Mouse (Mus musculus) lung, embryonic 16.5 days (tissue): ENCODE results near the gene Bin2. TPM values are rescaled to one million over a fixed set of nuclear protein-coding genes. Genes with fewer than 3 reads are reported as not detected.
"Not testable (repeated sequence)": the region's sequence is repeated elsewhere in the genome, so short reads cannot be mapped to it uniquely, and the experiment has no call there.

Source experiments
- ATAC-seq: fragments of 200-750 bp; cut with Nextera tagmentation; 2 replicates; pipeline ENCODE4 v1.8.0; 2017; ENCODE audit warnings: low read depth, mild to moderate bottlenecking, moderate library complexity
- H3K27ac ChIP-seq: fragments of 300-500 bp; sonication (generic); 2 replicates; pipeline ENCODE4 v1.5.1; 2014; ENCODE audit warnings: mild to moderate bottlenecking, control low read depth, low read length
- H3K27me3 ChIP-seq: fragments of 300-500 bp; sonication (generic); 2 replicates; pipeline ENCODE4 v1.6.1; 2014; ENCODE audit warnings: low read depth, low read length, mixed read lengths; ENCODE audit not compliant: control insufficient read depth, insufficient read depth
- H3K36me3 ChIP-seq: fragments of 300-500 bp; sonication (generic); 2 replicates; pipeline ENCODE4 v1.6.1; 2014; ENCODE audit warnings: low read length; ENCODE audit not compliant: control insufficient read depth, insufficient read depth
- H3K4me1 ChIP-seq: fragments of 300-500 bp; sonication (generic); replicated peaks from 2 replicates; pipeline ENCODE4 v1.6.1; 2014; ENCODE audit warnings: low read length, mixed read lengths; ENCODE audit not compliant: control insufficient read depth, insufficient read depth
- H3K4me2 ChIP-seq: fragments of 300-500 bp; sonication (generic); 2 replicates; pipeline ENCODE4 v1.6.1; 2014; ENCODE audit warnings: low read depth, low read length, control low read depth
- H3K4me3 ChIP-seq: fragments of 300-500 bp; sonication (generic); 2 replicates; pipeline ENCODE4 v1.5.1; 2014; ENCODE audit warnings: mild to moderate bottlenecking, low read length, control low read depth
- H3K9ac ChIP-seq: fragments of 300-500 bp; sonication (generic); 2 replicates; pipeline ENCODE4 v1.6.1; 2014; ENCODE audit warnings: low read length, control low read depth
- H3K9me3 ChIP-seq: fragments of 300-500 bp; sonication (generic); 2 replicates; pipeline ENCODE4 v1.6.1; 2016; ENCODE audit warnings: low read length; ENCODE audit not compliant: control insufficient read depth
- WGBS: fragments of 180-500 bp; shearing (Covaris S2); extraction: QIAGEN DNeasy Blood & Tissue Kit; methylation state at CpG from one replicate; pipeline ENCODE4 v1.1.7; 2014; 5-methylcytosine and 5-hydroxymethylcytosine counted together
- polyA plus RNA-seq: library from polyadenylated mRNA; unstranded; fragments of >200 nt; fragmentation: Nextera tagmentation; extraction: Ambion mirVana; gene quantifications from 2 replicates; pipeline ENCODE4 v1.2.1, GENCODE M21; 2015

The Bin2 gene
- polyA plus RNA-seq, 1 experiment from 2014 or later = 4.6 TPM

DNA sequence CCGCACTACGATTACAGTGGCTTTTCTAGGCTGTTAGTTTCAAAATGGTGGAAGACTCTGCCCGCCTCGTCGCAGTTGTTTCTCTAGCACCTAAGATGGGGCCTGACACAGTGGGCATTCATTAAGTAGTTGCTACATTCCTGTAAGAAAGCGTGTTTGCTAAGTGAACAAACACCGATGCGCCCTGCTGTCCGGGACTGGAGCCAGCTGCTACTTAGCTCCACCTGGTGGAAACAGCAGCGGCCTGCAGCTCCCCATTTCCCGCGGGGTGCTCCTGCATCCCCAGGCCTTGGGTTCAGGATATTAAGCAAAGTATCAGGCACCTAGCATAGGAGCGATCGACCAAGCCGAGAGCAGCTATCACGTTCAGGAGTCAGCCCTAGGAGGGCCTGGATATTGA is 55.8 kb downstream of the Bin2 start:
- Histone ChIP-seq H3K27me3 (no peaks in the 10 kb centered on the region), H3K4me3 (peak overlapping the region; percentile 29), H3K4me1 (peaks cover 13% of the 10 kb centered on the region), H3K27ac (no peak overlapping the region), H3K9me3 (no peaks in the 10 kb centered on the region), H3K36me3 (peaks cover 4% of the 10 kb centered on the region), H3K4me2 (peak overlapping the region; percentile 46), H3K9ac (no peak overlapping the region; the same call in 1 of the 2 replicates)
- ATAC-seq = no peak
- 7% methylated on average over 16 of the region's 16 CpGs for WGBS

DNA sequence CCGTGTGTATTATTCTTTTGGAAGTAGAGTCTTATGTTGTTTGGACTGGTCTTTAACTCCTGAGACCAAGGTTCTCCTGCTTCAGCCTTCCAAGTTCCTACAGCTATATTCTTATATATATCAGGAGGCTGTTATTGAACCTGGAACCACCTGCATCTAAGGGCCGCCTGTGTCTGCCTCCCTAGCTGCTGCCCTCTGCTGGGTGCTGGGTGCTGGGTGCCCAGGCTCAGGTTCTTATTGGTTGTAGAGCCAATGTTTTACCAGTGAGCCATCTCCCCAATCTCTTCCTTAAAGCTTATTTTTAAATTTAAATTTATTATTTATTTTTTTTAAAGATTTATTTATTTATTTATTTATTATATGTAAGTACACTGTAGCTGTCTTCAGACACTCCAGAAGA is 56.9 kb downstream of the Bin2 start:
- Histone ChIP-seq H3K27me3 (no peaks in the 10 kb centered on the region), H3K36me3 (no peaks in the 10 kb centered on the region), H3K9me3 (no peaks in the 10 kb centered on the region), H3K4me1 (peaks cover 13% of the 10 kb centered on the region), H3K4me2 (no peak overlapping the region), H3K27ac (no peak overlapping the region), H3K9ac (no peak overlapping the region), H3K4me3 (no peak overlapping the region)
- 47% methylated on average over 2 of the region's 2 CpGs for WGBS
- no peak for ATAC-seq

DNA sequence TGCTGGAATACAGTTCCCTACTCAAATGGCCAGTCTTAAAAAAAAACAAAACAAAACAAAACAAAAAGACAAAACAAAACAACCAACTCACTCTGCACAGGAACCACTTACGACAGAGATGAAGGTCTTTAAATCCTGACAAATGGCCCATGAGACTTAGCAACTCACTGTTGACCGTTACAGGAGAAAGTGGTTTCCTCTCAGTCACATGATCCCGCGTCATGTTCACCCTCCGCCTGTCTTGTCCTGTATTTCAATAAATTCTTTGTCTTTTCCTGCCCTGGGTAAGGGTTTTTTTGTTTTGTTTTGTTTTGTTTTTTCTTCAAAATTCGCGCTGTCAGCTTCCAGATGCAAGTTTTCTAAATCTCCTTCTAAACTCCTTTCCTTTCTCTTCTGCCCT is 57.4 kb downstream of the Bin2 start:
- H3K27me3 ChIP-seq = no peaks in the 10 kb centered on the region
- no peak overlapping the region for H3K9ac ChIP-seq
- ATAC-seq = no peak
- no peaks in the 10 kb centered on the region for H3K9me3 ChIP-seq
- 75% methylated on average over 7 of the region's 7 CpGs for WGBS
- no peak overlapping the region for H3K27ac ChIP-seq
- H3K4me1 ChIP-seq = peaks cover 13% of the 10 kb centered on the region
- no peaks in the 10 kb centered on the region for H3K36me3 ChIP-seq
- no peak overlapping the region for H3K4me3 ChIP-seq
- H3K4me2 ChIP-seq = no peak overlapping the region

DNA sequence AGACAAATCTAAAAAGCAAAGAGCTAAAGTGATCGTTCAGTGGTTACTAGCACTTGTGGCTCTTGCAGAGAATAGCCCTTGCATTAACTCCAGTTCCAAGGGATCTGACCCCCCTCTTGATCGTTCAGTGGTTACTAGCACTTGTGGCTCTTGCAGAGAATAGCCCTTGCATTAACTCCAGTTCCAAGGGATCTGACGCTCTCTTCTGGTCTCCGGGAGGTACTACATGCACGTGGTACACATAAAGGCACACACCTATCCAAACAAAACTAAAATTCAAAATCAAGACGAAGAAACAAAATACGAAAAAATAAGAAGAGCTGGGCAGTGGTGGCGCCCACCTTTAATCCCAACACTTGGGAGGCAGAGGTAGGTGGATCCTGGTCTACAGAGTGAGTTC is 62.7 kb downstream of the Bin2 start:
- not testable (repeated sequence) for H3K9me3 ChIP-seq, H3K4me2 ChIP-seq, ATAC-seq, H3K36me3 ChIP-seq, H3K27me3 ChIP-seq, H3K9ac ChIP-seq, H3K27ac ChIP-seq, H3K4me3 ChIP-seq, H3K4me1 ChIP-seq
- WGBS = 88% methylated on average over 8 of the region's 8 CpGs

DNA sequence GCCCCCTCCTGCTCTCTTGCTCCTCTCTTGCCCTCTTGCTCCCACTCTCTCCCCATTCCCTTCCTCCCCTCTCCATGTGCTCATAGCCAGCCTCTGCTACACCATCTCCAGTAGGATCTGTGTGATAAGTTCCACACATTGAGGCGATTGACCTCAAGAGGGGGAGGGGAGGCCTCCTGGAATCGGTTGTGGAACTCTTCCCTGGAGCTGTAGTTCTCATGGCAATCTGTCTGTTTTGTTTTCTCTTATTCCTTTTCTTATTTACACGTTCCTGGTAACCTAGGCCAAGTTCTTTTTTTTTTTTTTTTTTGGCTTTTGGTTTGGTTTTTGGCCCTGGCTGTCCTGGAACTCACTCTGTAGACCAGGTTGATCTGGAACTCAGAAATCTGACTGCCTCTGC is 67.7 kb downstream of the Bin2 start:
- Histone ChIP-seq H3K4me1 (peaks cover 10% of the 10 kb centered on the region), H3K36me3 (no peaks in the 10 kb centered on the region), H3K27ac (no peak overlapping the region), H3K4me3 (no peak overlapping the region), H3K9me3 (no peaks in the 10 kb centered on the region), H3K9ac (no peak overlapping the region), H3K27me3 (peaks cover 20% of the 10 kb centered on the region), H3K4me2 (no peak overlapping the region)
- 44% methylated on average over 3 of the region's 3 CpGs for WGBS
- no peak for ATAC-seq

DNA sequence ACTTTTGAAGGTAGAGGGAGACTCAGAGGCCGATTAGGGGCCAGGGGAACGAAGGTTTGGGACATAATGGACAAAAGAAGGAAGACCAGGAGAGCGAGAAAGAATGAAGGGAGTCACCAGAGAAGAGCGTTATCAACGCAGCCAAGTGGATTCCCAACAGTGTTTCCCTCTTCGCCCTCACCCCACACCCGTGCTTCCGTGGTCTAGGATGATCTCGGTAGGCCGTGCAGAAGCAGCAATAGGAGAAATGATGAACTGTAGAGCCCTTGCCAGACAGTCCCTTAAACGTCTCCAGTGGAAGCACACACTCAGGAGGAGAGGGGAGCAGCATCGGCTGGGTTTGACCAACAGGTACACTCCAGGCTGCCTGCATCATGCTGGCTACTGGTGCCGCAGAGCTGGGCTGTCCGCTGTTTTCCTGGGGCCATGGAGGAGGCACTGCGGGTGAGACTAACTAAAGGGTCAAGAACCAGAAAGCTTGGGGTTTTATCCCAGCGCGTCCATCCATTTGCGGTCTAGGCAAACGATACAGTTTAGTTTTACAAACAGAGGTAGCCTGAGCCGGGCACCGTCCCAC is 68.6 kb downstream of the Bin2 start:
- Histone ChIP-seq H3K36me3 (no peaks in the 10 kb centered on the region), H3K27me3 (peaks cover 19% of the 10 kb centered on the region), H3K9ac (no peak overlapping the region; the same call in 1 of the 2 replicates), H3K4me2 (peak overlapping the region; percentile 98), H3K4me3 (peak overlapping the region; percentile 78; the same call in 1 of the 2 replicates), H3K27ac (no peak overlapping the region), H3K4me1 (peaks cover 10% of the 10 kb centered on the region), H3K9me3 (no peaks in the 10 kb centered on the region)
- no peak for ATAC-seq
- WGBS = 17% methylated on average over 21 of the region's 21 CpGs

DNA sequence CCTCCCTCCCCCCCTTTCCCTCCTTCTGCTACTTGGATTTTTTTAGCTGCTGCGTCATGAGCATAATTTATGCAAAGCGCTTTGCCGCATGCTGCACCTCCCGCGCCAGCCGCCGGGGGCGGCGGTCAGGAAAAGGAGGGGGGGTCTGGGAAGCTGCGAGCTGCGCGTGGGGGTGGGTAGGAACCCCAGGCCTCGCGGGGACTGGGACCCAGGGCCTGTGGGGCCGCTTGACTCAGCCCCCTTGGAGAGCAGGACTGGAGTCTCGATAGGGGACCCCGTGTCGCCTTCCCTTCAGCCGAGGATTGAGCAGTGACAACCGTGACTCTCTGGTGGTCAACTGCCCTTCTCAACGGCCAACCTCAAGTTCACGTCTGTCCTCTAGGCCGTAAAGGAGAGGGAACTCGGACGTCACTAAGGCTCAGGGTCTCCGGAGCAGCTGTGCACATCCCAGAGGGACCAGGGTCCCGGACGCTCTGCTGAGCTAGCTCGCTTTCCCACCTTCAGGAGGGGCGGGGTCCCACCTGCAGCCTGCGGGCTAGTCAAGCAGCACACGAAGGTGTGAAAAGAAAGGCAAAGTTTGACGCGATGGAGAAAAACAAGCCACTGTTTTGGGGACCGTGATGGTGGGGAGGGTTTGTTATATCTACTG is 69.2 kb downstream of the Bin2 start:
- Histone ChIP-seq H3K27ac (no peak overlapping the region), H3K9me3 (no peaks in the 10 kb centered on the region), H3K36me3 (no peaks in the 10 kb centered on the region), H3K4me3 (peak overlapping the region; percentile 78), H3K4me1 (peaks cover 10% of the 10 kb centered on the region), H3K9ac (peak overlapping the region; percentile 87), H3K4me2 (peak overlapping the region; percentile 98), H3K27me3 (peaks cover 15% of the 10 kb centered on the region)
- ATAC-seq = peak; percentile 71
- WGBS = under 1% methylated on average over 34 of the region's 35 CpGs

DNA sequence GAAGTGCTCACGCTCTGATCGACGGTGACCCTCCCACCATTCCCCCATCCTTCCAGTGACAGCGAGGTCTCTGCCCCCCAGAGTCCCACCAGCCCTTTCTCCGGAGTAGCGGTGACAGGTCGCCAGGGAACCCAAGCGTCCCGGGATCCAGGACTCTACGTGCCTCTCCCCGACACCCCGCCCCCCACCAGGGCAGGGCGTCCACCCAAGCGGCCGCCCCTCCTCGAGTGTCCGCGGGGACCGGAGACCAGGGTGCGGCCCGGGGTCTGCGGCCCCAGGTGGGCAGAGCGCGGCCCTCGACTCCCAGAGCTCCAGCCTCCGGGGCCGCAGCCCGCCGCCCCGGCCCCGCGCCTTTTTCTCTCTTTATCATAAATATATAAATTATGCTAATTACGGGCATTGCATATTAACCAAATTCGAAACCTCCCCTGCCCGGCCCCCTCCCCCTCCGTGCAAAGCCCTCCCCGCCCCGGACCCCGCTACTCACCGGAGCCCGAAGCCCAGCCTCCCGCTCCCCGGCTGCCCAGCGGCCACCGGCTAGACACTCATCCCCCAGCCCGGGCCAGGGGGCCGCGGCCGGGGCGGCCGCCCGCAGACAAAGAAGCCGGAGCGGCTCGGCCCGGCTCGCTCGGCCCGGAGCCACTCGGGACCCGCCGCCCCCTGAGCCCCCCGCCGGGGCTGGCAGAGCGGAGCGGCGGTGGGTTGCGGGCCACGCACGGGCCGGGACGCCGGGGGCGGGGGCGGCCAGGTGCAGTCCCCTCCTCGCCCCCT is 69.9 kb downstream of the Bin2 start, which contains the start of gene Pou6f1:
Pou6f1 (minus strand) TSS at position 709 of the 771 bp plus-strand sequence.
- peak; percentile 60 for ATAC-seq
- peak within 1 kb of the TSS; percentile 98 for H3K4me2 ChIP-seq
- peaks cover 15% of the 10 kb centered on the region for H3K27me3 ChIP-seq
- H3K4me3 ChIP-seq = peak within 1 kb of the TSS; percentile 78
- H3K9ac ChIP-seq = peak within 1 kb of the TSS; percentile 87
- no peaks in the 10 kb centered on the region for H3K9me3 ChIP-seq
- peak within 1 kb of the TSS; percentile 63 for H3K27ac ChIP-seq
- H3K36me3 ChIP-seq = no peaks in the 10 kb centered on the region
- peaks cover 6% of the 10 kb centered on the region for H3K4me1 ChIP-seq
- WGBS = under 1% methylated on average over 74 of the region's 76 CpGs

DNA sequence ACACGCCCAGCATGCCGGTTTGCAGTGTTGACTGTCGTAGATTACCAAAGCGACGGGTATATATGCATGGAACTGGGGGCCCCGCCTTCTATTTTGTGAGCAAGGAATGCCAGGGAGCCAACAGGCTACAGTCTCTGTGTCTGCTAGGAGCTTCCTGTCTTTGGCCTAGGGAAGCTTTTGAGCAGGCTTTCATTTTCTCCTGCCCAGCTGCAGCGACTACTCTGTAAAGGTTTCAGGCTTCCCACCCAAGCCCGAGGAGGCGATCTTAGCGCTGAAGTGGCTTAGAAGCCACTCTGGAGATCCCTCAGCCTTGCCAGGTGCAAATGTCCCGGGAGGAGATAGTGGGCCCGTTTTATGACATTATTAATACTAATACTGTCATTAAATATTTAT is 70.5 kb downstream of the Bin2 start:
- 3% methylated on average over 12 of the region's 12 CpGs for WGBS
- peak; percentile 58 for ATAC-seq
- peak overlapping the region; percentile 78 for H3K4me3 ChIP-seq
- H3K27ac ChIP-seq = peak overlapping the region; percentile 63
- H3K27me3 ChIP-seq = peaks cover 15% of the 10 kb centered on the region
- H3K9me3 ChIP-seq = no peaks in the 10 kb centered on the region
- H3K36me3 ChIP-seq = no peaks in the 10 kb centered on the region
- H3K9ac ChIP-seq = peak overlapping the region; percentile 87
- peak overlapping the region; percentile 98 for H3K4me2 ChIP-seq
- peaks cover 6% of the 10 kb centered on the region for H3K4me1 ChIP-seq
